Mouse (Mus musculus) hindbrain, embryonic 14.5 days (tissue): ENCODE results near the gene Slco1b2. TPM values are rescaled to one million over a fixed set of nuclear protein-coding genes. Genes with fewer than 3 reads are reported as not detected.

Source experiments
- ATAC-seq: fragments of 200-750 bp; cut with Nextera tagmentation; 2 replicates; pipeline ENCODE4 v1.8.0; 2017; ENCODE audit warnings: moderate number of reproducible peaks, mild to moderate bottlenecking, moderate TSS enrichment, moderate library complexity; ENCODE audit not compliant: low FRiP score
- DNase-seq: peaks from one replicate; pipeline ENCODE4 v3.0.0-alpha.2; 2015; ENCODE audit warnings: low spot score
- H3K27ac ChIP-seq: fragments of 300-500 bp; sonication (generic); 2 replicates; pipeline ENCODE4 v1.5.1; 2014; ENCODE audit warnings: mild to moderate bottlenecking, moderate library complexity
- H3K27me3 ChIP-seq: fragments of 300-500 bp; sonication (generic); 2 replicates; pipeline ENCODE4 v1.6.1; 2014; ENCODE audit warnings: mild to moderate bottlenecking, low read length, mixed read lengths; ENCODE audit not compliant: control insufficient read depth, insufficient read depth
- H3K36me3 ChIP-seq: fragments of 300-500 bp; sonication (generic); replicated peaks from 2 replicates; pipeline ENCODE4 v1.6.1; 2014; ENCODE audit not compliant: control insufficient read depth, insufficient read depth
- H3K4me1 ChIP-seq: fragments of 300-500 bp; sonication (generic); replicated peaks from 2 replicates; pipeline ENCODE4 v1.6.1; 2014; ENCODE audit warnings: antibody characterized with exemption, low read length, mixed read lengths; ENCODE audit not compliant: control insufficient read depth, insufficient read depth
- H3K4me2 ChIP-seq: fragments of 300-500 bp; sonication (generic); replicated peaks from 2 replicates; pipeline ENCODE4 v1.6.1; 2014; ENCODE audit warnings: mild to moderate bottlenecking, moderate library complexity
- H3K4me3 ChIP-seq: fragments of 300-500 bp; sonication (generic); replicated peaks from 2 replicates; pipeline ENCODE4 v1.5.1; 2014; ENCODE audit warnings: mild to moderate bottlenecking, low read length
- H3K9ac ChIP-seq: fragments of 300-500 bp; sonication (generic); 2 replicates; pipeline ENCODE4 v1.6.1; 2014
- H3K9me3 ChIP-seq: fragments of 300-500 bp; sonication (generic); 2 replicates; pipeline ENCODE4 v1.6.1; 2016; ENCODE audit warnings: low read length; ENCODE audit not compliant: control insufficient read depth
- WGBS: fragments of 180-500 bp; shearing (Covaris S2); extraction: QIAGEN DNeasy Blood & Tissue Kit; methylation state at CpG from one replicate; pipeline ENCODE4 v1.1.7; 2014; 5-methylcytosine and 5-hydroxymethylcytosine counted together
- polyA plus RNA-seq: library from polyadenylated mRNA; unstranded; fragments of >200 nt; fragmentation: Nextera tagmentation; extraction: Ambion mirVana; gene quantifications from 2 replicates; pipeline ENCODE4 v1.2.1, GENCODE M21; 2014

The Slco1b2 gene
- polyA plus RNA-seq, 1 experiment from 2014 or later, result not detected

DNA sequence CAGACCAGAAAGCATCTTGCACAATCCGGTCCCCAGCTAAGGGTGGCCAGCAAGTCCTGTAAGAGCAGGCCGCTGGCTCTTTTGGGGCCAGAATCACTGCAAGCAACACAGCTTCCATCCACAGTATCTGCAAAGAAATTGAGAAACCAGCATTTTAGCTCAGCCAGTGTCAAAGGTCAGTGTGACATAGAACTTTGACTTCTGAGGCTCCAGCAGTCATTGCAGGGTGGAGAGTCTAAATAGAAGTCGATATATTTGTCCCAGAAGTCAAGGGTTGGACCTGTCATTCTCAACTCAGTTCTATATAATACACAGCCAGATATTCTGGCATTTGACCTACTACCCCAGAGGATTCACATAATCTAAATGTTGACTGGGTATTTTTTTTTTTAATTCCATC is 14.0 kb upstream of the Slco1b2 start:
- WGBS, result 92% methylated on average over 3 of the region's 3 CpGs
- Histone ChIP-seq H3K27me3 (no peaks in the 10 kb centered on the region), H3K9ac (no peak overlapping the region), H3K4me1 (no peaks in the 10 kb centered on the region), H3K36me3 (no peaks in the 10 kb centered on the region), H3K9me3 (no peaks in the 10 kb centered on the region), H3K27ac (no peak overlapping the region), H3K4me3 (no peak overlapping the region), H3K4me2 (no peak overlapping the region)
- DNase-seq, result no peak
- ATAC-seq, result no peak

DNA sequence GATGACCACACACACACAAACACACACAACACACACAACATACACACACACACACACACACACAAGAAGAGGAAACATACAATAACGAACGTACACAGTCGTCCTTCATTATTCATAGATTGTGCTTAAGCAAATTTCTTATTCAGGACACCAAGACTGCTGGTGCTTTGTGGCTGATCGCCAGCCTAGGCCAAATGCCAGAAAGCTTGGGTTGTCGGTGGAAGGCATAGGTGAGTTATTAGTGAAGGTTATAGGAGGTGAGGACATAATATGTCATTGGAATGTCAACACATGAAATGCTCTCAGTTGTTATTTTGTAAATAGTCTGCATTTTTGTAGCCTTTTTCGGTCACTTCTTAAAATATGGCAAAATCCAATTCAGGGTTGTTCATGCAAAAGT is 3.6 kb downstream of the Slco1b2 start:
- Histone ChIP-seq H3K27ac (no peak overlapping the region), H3K36me3 (no peaks in the 10 kb centered on the region), H3K4me1 (no peaks in the 10 kb centered on the region), H3K4me3 (no peak overlapping the region), H3K9ac (no peak overlapping the region), H3K4me2 (no peak overlapping the region), H3K9me3 (no peaks in the 10 kb centered on the region), H3K27me3 (no peaks in the 10 kb centered on the region)
- DNase-seq (no peak), ATAC-seq (no peak)
- 83% methylated on average over 6 of the region's 6 CpGs for WGBS

DNA sequence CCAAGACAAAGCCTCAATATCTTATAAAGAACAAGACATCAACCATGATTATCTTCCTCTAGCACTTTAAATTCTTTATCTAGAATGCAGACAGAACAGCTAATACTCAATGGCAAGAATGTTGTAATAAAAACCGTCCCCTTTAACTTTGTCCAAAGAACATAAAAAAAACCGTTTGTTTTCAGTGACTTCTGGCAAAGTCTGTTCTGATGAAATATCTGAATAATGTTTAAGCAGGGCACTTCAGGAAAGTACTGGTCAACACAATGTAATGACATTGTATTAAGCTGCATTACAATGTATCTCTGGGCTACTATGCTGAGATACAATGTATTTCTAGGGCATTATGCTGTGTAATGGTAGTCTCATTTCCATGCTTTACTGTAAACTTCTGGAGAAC is 5.9 kb downstream of the Slco1b2 start:
- no peak for ATAC-seq
- H3K4me2 ChIP-seq, result no peak overlapping the region
- no peak overlapping the region for H3K4me3 ChIP-seq
- no peaks in the 10 kb centered on the region for H3K36me3 ChIP-seq
- H3K27me3 ChIP-seq, result no peaks in the 10 kb centered on the region
- H3K4me1 ChIP-seq, result no peaks in the 10 kb centered on the region
- H3K27ac ChIP-seq, result no peak overlapping the region
- no peak for DNase-seq
- no peak overlapping the region for H3K9ac ChIP-seq
- no peaks in the 10 kb centered on the region for H3K9me3 ChIP-seq
- 78% methylated on average over 2 of the region's 2 CpGs for WGBS

DNA sequence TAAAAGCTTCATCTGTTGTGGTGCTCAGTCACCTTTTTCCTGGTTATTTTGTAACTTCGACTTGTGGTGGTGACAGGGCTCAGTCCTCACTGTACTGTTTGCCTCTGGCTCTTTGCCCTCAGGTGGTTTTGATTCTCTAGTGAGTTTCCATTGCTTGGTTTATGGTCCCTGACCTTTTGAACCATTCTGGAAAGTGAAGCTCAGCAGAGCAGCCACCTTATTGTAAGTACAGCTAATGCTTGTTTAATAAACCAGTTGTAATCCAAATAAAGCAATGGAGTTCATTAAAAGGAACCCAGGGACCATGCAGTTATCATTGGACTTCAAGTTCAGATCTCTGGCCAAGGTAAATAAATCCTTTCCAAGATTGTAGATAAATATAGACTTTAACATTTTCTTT is 11.3 kb downstream of the Slco1b2 start:
- Histone ChIP-seq H3K4me1 (no peaks in the 10 kb centered on the region), H3K36me3 (no peaks in the 10 kb centered on the region), H3K4me3 (no peak overlapping the region), H3K27me3 (no peaks in the 10 kb centered on the region), H3K9ac (no peak overlapping the region), H3K4me2 (no peak overlapping the region), H3K9me3 (no peaks in the 10 kb centered on the region), H3K27ac (no peak overlapping the region)
- 70% methylated on average over 1 of the region's 1 CpGs for WGBS
- ATAC-seq, result no peak
- DNase-seq, result no peak

DNA sequence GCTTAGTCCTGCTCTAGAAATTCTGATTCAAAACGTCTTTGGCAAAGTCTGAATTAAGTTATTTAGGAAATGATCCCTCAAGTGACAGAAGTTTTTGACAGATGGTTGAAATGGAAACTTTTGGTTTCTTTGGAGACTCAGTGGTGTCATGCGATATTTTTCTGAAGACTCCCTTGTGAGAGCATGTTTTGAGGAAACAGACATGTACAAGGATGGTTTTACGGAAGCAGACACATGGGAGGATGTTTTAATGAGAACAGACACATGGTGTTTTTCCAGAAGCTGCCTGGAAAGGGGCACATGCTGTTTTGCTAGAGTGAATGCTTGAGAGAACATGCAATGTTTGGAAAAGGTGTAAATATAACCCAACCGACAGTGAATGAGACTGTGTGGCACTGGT is 57.7 kb downstream of the Slco1b2 start:
- Histone ChIP-seq H3K27me3 (no peaks in the 10 kb centered on the region), H3K4me1 (no peaks in the 10 kb centered on the region), H3K4me3 (no peak overlapping the region), H3K9ac (no peak overlapping the region), H3K4me2 (no peak overlapping the region), H3K9me3 (no peaks in the 10 kb centered on the region), H3K36me3 (no peaks in the 10 kb centered on the region), H3K27ac (no peak overlapping the region)
- WGBS, result 77% methylated on average over 4 of the region's 4 CpGs
- DNase-seq (no peak), ATAC-seq (no peak)

DNA sequence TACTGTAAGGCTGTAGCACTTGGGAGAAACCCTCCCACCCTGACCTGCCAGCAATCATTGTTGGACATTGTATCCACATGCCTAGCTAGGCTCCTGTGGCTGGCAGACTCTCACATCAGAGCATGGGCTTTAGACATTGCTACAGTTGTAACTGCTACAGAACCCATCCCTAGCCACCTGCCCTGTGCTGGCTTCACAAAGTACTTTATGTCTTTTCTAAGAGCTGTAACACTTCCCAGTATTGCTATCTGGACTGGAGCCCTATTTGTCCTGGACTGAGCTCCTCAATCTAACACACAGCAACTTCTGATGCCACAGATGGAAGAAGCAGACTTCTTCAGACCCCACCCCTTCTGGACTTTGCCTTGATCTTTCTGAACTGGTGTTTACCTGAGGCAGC is 61.9 kb downstream of the Slco1b2 start:
- DNase-seq, result no peak
- Histone ChIP-seq H3K4me3 (no peak overlapping the region), H3K4me1 (no peaks in the 10 kb centered on the region), H3K9ac (no peak overlapping the region), H3K27me3 (no peaks in the 10 kb centered on the region), H3K36me3 (no peaks in the 10 kb centered on the region), H3K27ac (no peak overlapping the region), H3K4me2 (no peak overlapping the region), H3K9me3 (no peaks in the 10 kb centered on the region)
- ATAC-seq, result no peak

Other genes starting within 250 kb of the Slco1b2 start
- 22.5 and 23.5 TPM in 2 replicates for gene Slco1c1, start 105.2 kb upstream of the Slco1b2 start, polyA plus RNA-seq
- not detected in 2 replicates for gene Gm5724, start 144.3 kb downstream of the Slco1b2 start, polyA plus RNA-seq
- 4.8 and 7.1 TPM in 2 replicates for gene Slco1a4, start 226.7 kb downstream of the Slco1b2 start, polyA plus RNA-seq